Mouse (Mus musculus) CH12.LX (cell line): ENCODE measurements at regions not wholly inside any gene's neighbourhood (a gene's known extent, or its start where the extent isn't known, plus 50 kb on each side); places are given as distances from the start of the nearest gene placed in this dataset.

Experiments used
- CHD1 ChIP-seq: IDR thresholded peaks from 2 replicates; pipeline ENCODE4 v1.6.1; 2012; ENCODE audit warnings: low read depth, low read length, improper control_type of control experiment, inconsistent platforms
- CTCF ChIP-seq, 2 experiments: IDR thresholded peaks in 1 of 2; conservative IDR thresholded peaks in 1 of 2; 2 replicates each; pipeline ENCODE4 v1.5.1; 2011 to 2012; ENCODE audit warnings: low read depth in 2 of 2, low read length in 2 of 2, improper control_type of control experiment in 1 of 2, inconsistent platforms in 1 of 2, mild to moderate bottlenecking in 1 of 2, moderate library complexity in 1 of 2
- E2F4 ChIP-seq: IDR thresholded peaks from 2 replicates; pipeline ENCODE4 v1.6.1; 2011; ENCODE audit warnings: low read depth, low read length, improper control_type of control experiment; ENCODE audit not compliant: insufficient replicate concordance
- EP300 ChIP-seq: IDR thresholded peaks from 2 replicates; pipeline ENCODE4 v1.6.1; 2011; ENCODE audit warnings: low read length, improper control_type of control experiment
- ETS1 ChIP-seq: conservative IDR thresholded peaks from 2 replicates; pipeline ENCODE4 v1.6.1; 2012; ENCODE audit warnings: low read depth, mild to moderate bottlenecking, inconsistent platforms, low read length, improper control_type of control experiment, moderate library complexity
- HCFC1 ChIP-seq: IDR thresholded peaks from 2 replicates; pipeline ENCODE4 v1.6.1; 2012; ENCODE audit warnings: low read depth, mild to moderate bottlenecking, inconsistent platforms, low read length, improper control_type of control experiment
- MAFK ChIP-seq: IDR thresholded peaks from 2 replicates; pipeline ENCODE4 v1.6.1; 2011; ENCODE audit warnings: low read length, improper control_type of control experiment; ENCODE audit not compliant: insufficient replicate concordance
- MAZ ChIP-seq: IDR thresholded peaks from 2 replicates; pipeline ENCODE4 v1.6.1; 2012; ENCODE audit warnings: low read depth, mild to moderate bottlenecking, inconsistent platforms, low read length, improper control_type of control experiment, moderate library complexity
- POLR2A ChIP-seq: IDR thresholded peaks from 2 replicates; pipeline ENCODE4 v1.6.1; 2011; ENCODE audit warnings: low read depth, mild to moderate bottlenecking, improper control_type of control experiment, low read length
- POLR2AphosphoS2 ChIP-seq: IDR thresholded peaks from 2 replicates; pipeline ENCODE4 v1.6.1; 2011; ENCODE audit warnings: low read depth, low read length, improper control_type of control experiment
- SIN3A ChIP-seq: IDR thresholded peaks from 2 replicates; pipeline ENCODE4 v1.6.1; 2012; ENCODE audit warnings: low read length, improper control_type of control experiment, inconsistent platforms
- TCF12 ChIP-seq: IDR thresholded peaks from 2 replicates; pipeline ENCODE4 v1.6.1; 2014; ENCODE audit warnings: low read depth, mild to moderate bottlenecking, inconsistent platforms, low read length, improper control_type of control experiment
- USF2 ChIP-seq: conservative IDR thresholded peaks from 2 replicates; pipeline ENCODE4 v1.6.1; 2011; ENCODE audit warnings: low read depth, low read length, improper control_type of control experiment
- ZMIZ1 ChIP-seq: IDR thresholded peaks from 2 replicates; pipeline ENCODE4 v1.6.1; 2012; ENCODE audit warnings: low read depth, mild to moderate bottlenecking, inconsistent platforms, low read length, improper control_type of control experiment

- TF ChIP-seq CTCF (conservative IDR thresholded peaks at IDR 0.05 in 1 of 2, IDR thresholded peaks at IDR 0.05 in 1 of 2; ENCODE audit: low read depth in 2 of 2, low read length in 2 of 2), result no peak
- no peak for TF ChIP-seq E2F4
- TF ChIP-seq POLR2A, result no peak
- TF ChIP-seq SIN3A, result no peak
- 0 out of 2 replicates have a peak, but pooled peaks have one; percentile 31 for TF ChIP-seq TCF12
- 0 out of 2 replicates have a peak, but pooled peaks have one; percentile 29 for TF ChIP-seq MAFK
- no peak for TF ChIP-seq POLR2AphosphoS2
- peak; percentile 67; the same call in 1 of the 2 replicates for TF ChIP-seq EP300
- TF ChIP-seq MAZ, result no peak
- TF ChIP-seq ETS1, result no peak; the same call in 1 of the 2 replicates
- TF ChIP-seq HCFC1, result no peak
- TF ChIP-seq CHD1, result no peak
- TF ChIP-seq ZMIZ1, result no peak
- no peak for TF ChIP-seq USF2
Observed at GRCm38 (mm10) chr17:15991916-15992315, 161.1 kb upstream of the Rgmb start.
